In genomic region chr2:75999636-76000035, GRCm38 (mm10) we compare ENCODE assay signal across 12 mouse cellular contexts. TPM values are rescaled to one million over a fixed set of nuclear protein-coding genes. Genes with fewer than 3 reads are reported as not detected.
A peak's percentile ranks its signal among the peaks of the same experiment; 100 is the strongest.
DNase-seq lines count a peak whose midpoint lies in the region; ATAC-seq lines count a peak whose summit lies in the region.
"Had no signal": no experiment of that assay in that cellular context is flagged by ENCODE, and none has a peak within 500 bp of the region (broad histone marks: within the 10 kb centered on the region; RNA-seq: fewer than 3 reads in every experiment).

No protein-coding gene starts in this region.

- no peak overlapping the region for H3K27ac ChIP-seq in kidney, embryonic 14.5 days (ENCODE audit: low read depth, low read length)
- H3K27ac ChIP-seq in limb, embryonic 12.5 days: no peak overlapping the region
- H3K27ac ChIP-seq: midbrain, embryonic 12.5 days; neural tube, embryonic 12.5 days had no signal

- WGBS in kidney, embryonic 14.5 days: 20% methylated on average over 12 of the region's 12 CpGs
- WGBS in limb, embryonic 12.5 days: 39% methylated on average over 12 of the region's 12 CpGs

- H3K27me3 ChIP-seq in kidney, embryonic 14.5 days (ENCODE audit: control insufficient read depth, insufficient read depth, low read length): no peaks in the 10 kb centered on the region
- no peaks in the 10 kb centered on the region for H3K27me3 ChIP-seq in limb, embryonic 12.5 days
- H3K27me3 ChIP-seq: midbrain, embryonic 12.5 days; neural tube, embryonic 12.5 days had no signal

- no peak overlapping the region for H3K4me2 ChIP-seq in kidney, embryonic 14.5 days (replicated peaks; ENCODE audit: low read depth, low read length)
- no peak overlapping the region for H3K4me2 ChIP-seq in limb, embryonic 12.5 days
- H3K4me2 ChIP-seq: midbrain, embryonic 12.5 days; neural tube, embryonic 12.5 days had no signal

- H3K4me1 ChIP-seq in kidney, embryonic 14.5 days (ENCODE audit: control insufficient read depth, insufficient read depth, low read length): peaks cover 19% of the 10 kb centered on the region
- peaks cover 15% of the 10 kb centered on the region for H3K4me1 ChIP-seq in limb, embryonic 12.5 days (replicated peaks)

- ATAC-seq in kidney, embryonic 14.5 days (ENCODE audit: low FRiP score, low TSS enrichment): no peak
- ATAC-seq in limb, embryonic 12.5 days (ENCODE audit: insufficient number of reproducible peaks, insufficient read depth, low FRiP score, low TSS enrichment, low read depth): no peak
- no peak for ATAC-seq in CD4-positive, CD25-positive, alpha-beta regulatory T cell, adult 4 months
- ATAC-seq: lung, postnatal 0 days had no signal

- no peaks in the 10 kb centered on the region for H3K36me3 ChIP-seq in kidney, embryonic 14.5 days (ENCODE audit: control insufficient read depth, insufficient read depth, low read length)
- no peaks in the 10 kb centered on the region for H3K36me3 ChIP-seq in limb, embryonic 12.5 days
- H3K36me3 ChIP-seq: G1E; midbrain, embryonic 12.5 days; neural tube, embryonic 12.5 days had no signal

- peak; percentile 51 for DNase-seq in adrenal gland, postnatal 14 days
- no peak for DNase-seq in adrenal gland, adult (ENCODE audit: inconsistent age in 2 of 2, low spot score in 1 of 2)
- DNase-seq in kidney, adult 11 months: peak; percentile 34
- DNase-seq in heart, postnatal 10 days: peak; percentile 45 to 56
- no peak for DNase-seq in urinary bladder, postnatal 25 days (ENCODE audit: low spot score)

- H3K4me3 ChIP-seq in kidney, embryonic 14.5 days (ENCODE audit: low read length): no peak overlapping the region
- H3K4me3 ChIP-seq in limb, embryonic 12.5 days (replicated peaks): no peak overlapping the region
- H3K4me3 ChIP-seq: midbrain, embryonic 12.5 days; neural tube, embryonic 12.5 days had no signal

- no peak overlapping the region for H3K9ac ChIP-seq in kidney, embryonic 14.5 days (ENCODE audit: low read depth, low read length)
- H3K9ac ChIP-seq in limb, embryonic 12.5 days (replicated peaks): 0 out of 2 replicates have a peak overlapping the region, but pooled peaks have one; percentile 27
- H3K9ac ChIP-seq: midbrain, embryonic 12.5 days; neural tube, embryonic 12.5 days had no signal

- intact Hi-C loops in heart, postnatal 10 days (cut with DNase I): no loop called here

- no peaks in the 10 kb centered on the region for H3K9me3 ChIP-seq in kidney, embryonic 14.5 days (ENCODE audit: control insufficient read depth, low read length)
- no peaks in the 10 kb centered on the region for H3K9me3 ChIP-seq in limb, embryonic 12.5 days
- H3K9me3 ChIP-seq: G1E; midbrain, embryonic 12.5 days; neural tube, embryonic 12.5 days had no signal

RNA-seq across cellular contexts. Expression of gene Ttc30a1, which starts 17.9 kb away (rescaled TPM):
- 2.3 and 3.8 TPM in 2 replicates for total RNA-seq in adrenal gland, postnatal 14 days (2021)
- 7.3 and 8.5 TPM in 2 replicates for polyA plus RNA-seq in kidney, embryonic 14.5 days (2014; fragmentation: Nextera tagmentation; extraction: Ambion mirVana)
- total RNA-seq in heart, postnatal 10 days (2021): 1 to 10 TPM; 2.7 to 3.6 TPM
- 10.0 and 10.4 TPM in 2 replicates for polyA plus RNA-seq in limb, embryonic 12.5 days (2016; fragmentation: Nextera tagmentation; extraction: Ambion mirVana)
- polyA plus RNA-seq in CD4-positive, CD25-positive, alpha-beta regulatory T cell, adult 4 months (2017; shearing (Covaris generic)): 1 to 10 TPM in 1 of 2 experiments, under 1 TPM in 1; 0.90 to 1.7 TPM
- total RNA-seq: G1E had no signal
- polyA plus RNA-seq: G1E had no signal

RNA-seq across cellular contexts. Expression of gene Ttc30a2, which starts 21.7 kb away (rescaled TPM):
- 0.34 and 0.44 TPM in 2 replicates for total RNA-seq in adrenal gland, postnatal 14 days (2021)
- 0.46 and 0.76 TPM in 2 replicates for polyA plus RNA-seq in kidney, embryonic 14.5 days (2014; fragmentation: Nextera tagmentation; extraction: Ambion mirVana)
- 1 to 10 TPM; 1.0 to 1.6 TPM for total RNA-seq in heart, postnatal 10 days (2021)
- polyA plus RNA-seq in limb, embryonic 12.5 days (2016; fragmentation: Nextera tagmentation; extraction: Ambion mirVana): 0.59 and 0.60 TPM in 2 replicates
- not detected for polyA plus RNA-seq in CD4-positive, CD25-positive, alpha-beta regulatory T cell, adult 4 months (2017; shearing (Covaris generic))
- polyA plus RNA-seq: G1E had no signal

Comparison
In these comparisons a context has a peak if more than half of its experiments do, and no peak if none do; other contexts are left out.
1. DNase-seq: peak in adrenal gland, postnatal 14 days (single experiment), kidney, adult 11 months (single experiment) and heart, postnatal 10 days (2 of 2); none in adrenal gland, adult (0 of 2) and urinary bladder, postnatal 25 days (single experiment).